Mouse (Mus musculus) WW6 (cell line): ENCODE data around the gene Setdb2.

ENCODE experiments used
- DNase-seq: peaks from one replicate; pipeline ENCODE4 v3.0.0-alpha.2; 2013; ENCODE audit warnings: low read depth, low spot score

The Setdb2 gene

GRCm38 (mm10) chr14:59370348-59371068, 70.2 kb downstream of the Setdb2 start:
- peak; percentile 85 for DNase-seq

- peak; percentile 26 for DNase-seq
These were observed 74.1 kb downstream of the Setdb2 start for GRCm38 (mm10) chr14:59366386-59367105.

- no peak for DNase-seq
These were observed 75.4 kb downstream of the Setdb2 start, which contains the start of gene Phf11d for GRCm38 (mm10) chr14:59365244-59365644. TSS of gene Phf11d (minus strand) at chr14:59365470.
